Comparison of ENCODE assay signal across 7 mouse cellular contexts in genomic region chr10:42934672-42935071, GRCm38 (mm10).
A peak's percentile ranks its signal among the peaks of the same experiment; 100 is the strongest.
DNase-seq lines count a peak whose midpoint lies in the region; ATAC-seq and TF ChIP-seq lines count a peak whose summit lies in the region.

No protein-coding gene starts in this region.

- no peak for TF ChIP-seq CTCF in E14TG2a.4 (conservative IDR thresholded peaks at IDR 0.05; ENCODE audit: low read length)
- TF ChIP-seq CTCF in heart, postnatal 0 days (IDR thresholded peaks at IDR 0.05; ENCODE audit: low read depth): no peak

- ATAC-seq in heart, postnatal 0 days (ENCODE audit: insufficient read depth, low read depth): peak; percentile 62

- H3K4me1 ChIP-seq in E14TG2a.4 (replicated peaks; ENCODE audit: low read depth, low read length): peaks cover 20% of the 10 kb centered on the region
- H3K4me1 ChIP-seq in heart, postnatal 0 days (ENCODE audit: control insufficient read depth, insufficient read depth): peaks cover 5% of the 10 kb centered on the region; the same call in 1 of the 2 replicates

- WGBS in heart, postnatal 0 days: 24% methylated on average over 8 of the region's 8 CpGs

- peaks cover 66% of the 10 kb centered on the region for H3K27me3 ChIP-seq in E14TG2a.4 (ENCODE audit: insufficient read depth, low read length)
- H3K27me3 ChIP-seq in heart, postnatal 0 days (ENCODE audit: control insufficient read depth, insufficient read depth, low read length): no peaks in the 10 kb centered on the region

- no peaks in the 10 kb centered on the region for H3K36me3 ChIP-seq in E14TG2a.4 (ENCODE audit: insufficient read depth, low read length)
- H3K36me3 ChIP-seq in heart, postnatal 0 days (replicated peaks; ENCODE audit: control insufficient read depth, insufficient read depth, low read length): no peaks in the 10 kb centered on the region

- H3K4me3 ChIP-seq in E14TG2a.4 (replicated peaks; ENCODE audit: low read length): 0 out of 2 replicates have a peak overlapping the region, but pooled peaks have one; percentile 20
- H3K4me3 ChIP-seq in heart, postnatal 0 days (ENCODE audit: low read depth, low read length): peak overlapping the region; percentile 22; the same call in 1 of the 2 replicates

- H3K4me2 ChIP-seq in heart, postnatal 0 days (ENCODE audit: low read depth, low read length): peak overlapping the region; percentile 38

- no peak overlapping the region for H3K9ac ChIP-seq in heart, postnatal 0 days (replicated peaks; ENCODE audit: low read depth, low read length)

- no peak for TF ChIP-seq EP300 in heart, postnatal 0 days (IDR thresholded peaks at IDR 0.05; ENCODE audit: low read depth)

- no peaks in the 10 kb centered on the region for H3K9me3 ChIP-seq in E14TG2a.4 (ENCODE audit: low read length)
- H3K9me3 ChIP-seq in heart, postnatal 0 days (replicated peaks; ENCODE audit: control insufficient read depth, low read length): no peaks in the 10 kb centered on the region

- H3K27ac ChIP-seq in heart, postnatal 0 days (ENCODE audit: low read depth): peak overlapping the region; percentile 55; the same call in 1 of the 2 replicates

- DNase-seq in CD4-positive helper T cell, adult 2 months (ENCODE audit: low read depth, low spot score): peak; percentile 51
- DNase-seq in heart, postnatal 0 days (ENCODE audit: low spot score): peak; percentile 75
- DNase-seq in lung, postnatal 10 days: peak; percentile 68
- no peak for DNase-seq in left cerebral cortex, adult 18-20 months (ENCODE audit: low spot score in 2 of 2)
- DNase-seq in spleen, postnatal 10 days (ENCODE audit: low spot score in 2 of 2): no peak
- no peak for DNase-seq in ovary, postnatal 36 days (ENCODE audit: low spot score)

Comparison
In these comparisons a context has a peak if more than half of its experiments do, and no peak if none do; other contexts are left out.
1. DNase-seq: peak in CD4-positive helper T cell, adult 2 months (single experiment), heart, postnatal 0 days (single experiment) and lung, postnatal 10 days (single experiment); none in left cerebral cortex, adult 18-20 months (0 of 2), spleen, postnatal 10 days (0 of 2) and ovary, postnatal 36 days (single experiment).